Mouse (Mus musculus) v-Abl transformed pro-B cells (cell line): Measurements from ENCODE around the gene Pard3.

Source experiments
- in situ Hi-C, 2 experiments: fragments of 400-800 bp; cut with MboI; formaldehyde crosslinking; loops; one replicate each; pipeline ENCODE4 v1.15.1; 2025; ENCODE audit not compliant: unreplicated experiment in 2 of 2

Pard3 gene

DNA sequence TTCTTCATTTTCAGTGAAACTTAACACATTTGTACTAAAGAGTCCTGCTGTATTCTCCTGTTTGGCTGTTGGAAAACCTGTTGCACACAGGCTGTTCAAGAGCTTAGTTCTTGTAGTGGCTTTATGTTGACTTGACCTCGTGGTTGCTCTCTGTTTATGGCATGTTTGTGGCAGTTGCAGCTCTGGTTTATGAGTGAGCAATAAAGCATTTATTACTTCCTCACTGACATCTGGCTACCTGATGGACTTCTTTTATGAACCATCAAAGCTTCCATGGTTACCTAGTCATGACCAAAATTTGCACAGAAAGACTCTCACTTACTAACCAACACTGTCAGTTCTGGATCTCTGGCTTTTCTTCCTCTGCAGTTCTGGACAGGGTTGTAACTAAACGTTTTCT is 314.1 kb downstream of the Pard3 start:
- in situ Hi-C loops, result no loop called here

DNA sequence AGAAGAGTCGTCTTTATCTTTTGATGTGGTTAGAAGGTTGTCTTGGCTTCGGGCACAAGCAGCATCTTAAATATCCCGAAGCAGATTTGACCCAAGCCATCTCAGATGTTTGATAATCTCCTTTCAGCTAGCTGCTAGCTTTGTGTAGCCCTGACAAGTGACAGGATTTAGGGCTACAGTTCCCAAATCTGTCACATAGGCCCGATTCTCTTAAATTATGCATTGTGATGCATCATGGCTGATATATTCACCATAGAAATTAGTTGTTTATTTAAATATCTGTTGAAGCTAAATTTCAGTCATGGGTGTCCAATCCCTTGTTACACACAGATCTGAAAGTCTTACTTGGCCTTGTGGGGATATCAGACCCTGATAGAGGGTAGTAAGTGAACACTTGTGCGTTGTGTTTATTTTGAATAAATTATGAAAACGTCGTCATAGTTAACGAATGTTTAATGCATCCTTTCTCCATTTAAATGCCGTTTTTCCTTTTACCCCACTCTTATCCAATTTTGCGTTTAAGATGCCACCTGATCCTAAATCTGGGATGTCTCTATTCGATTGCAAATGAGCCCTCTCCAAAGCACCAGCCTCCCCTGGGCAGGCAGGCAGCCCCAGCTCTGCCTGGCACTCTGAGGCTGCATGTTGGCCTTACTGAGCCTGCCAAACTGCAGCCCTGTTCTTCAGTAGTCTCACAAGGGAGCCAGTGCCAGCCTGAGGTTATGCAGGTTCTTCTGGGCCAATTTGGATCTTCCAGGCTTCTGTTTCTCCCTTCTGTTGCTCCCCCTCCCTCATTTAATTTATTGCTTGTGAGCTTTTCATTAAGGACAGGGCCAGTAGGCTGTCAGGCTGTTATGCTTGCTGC is 315.5 kb downstream of the Pard3 start:
- in situ Hi-C loops, result no loop called here

DNA sequence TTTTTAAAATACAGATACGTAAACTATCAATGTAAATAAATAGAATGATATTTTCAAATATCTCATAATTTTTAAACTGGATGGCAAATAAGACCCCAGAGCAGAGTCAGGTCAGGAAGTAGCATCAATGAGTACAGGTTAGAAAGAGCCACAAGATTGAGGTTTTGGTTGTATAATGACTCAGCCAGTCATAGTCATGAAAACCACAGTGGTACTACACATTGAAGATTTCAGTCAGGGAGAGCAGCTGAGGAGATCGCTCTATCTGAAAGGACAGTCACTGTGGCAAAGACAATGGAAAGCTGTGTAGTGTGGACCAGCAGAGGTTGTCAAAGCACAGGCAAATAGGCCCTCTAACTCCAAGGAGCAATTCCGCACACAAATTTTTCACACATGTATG is 317.6 kb downstream of the Pard3 start:
- in situ Hi-C loops, result no loop called here

DNA sequence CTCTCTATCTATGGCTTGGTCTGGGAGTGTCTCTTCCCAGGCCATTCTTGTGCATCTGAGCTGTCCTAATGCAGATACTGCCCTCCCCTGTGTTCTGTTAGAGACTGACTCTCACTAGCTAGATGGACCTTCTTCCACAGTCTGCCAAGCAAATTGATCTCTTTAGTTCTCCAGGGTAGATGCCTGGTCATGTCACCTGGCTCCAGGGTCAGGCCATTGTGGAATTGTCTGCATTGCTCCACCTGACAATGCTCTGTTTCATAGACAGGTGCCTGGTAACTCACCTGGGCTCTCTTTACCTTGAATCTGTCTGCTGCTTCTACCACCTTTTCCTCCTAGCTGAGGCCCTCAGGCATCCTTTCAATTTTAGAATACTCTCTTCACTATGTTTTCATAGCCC is 329.0 kb downstream of the Pard3 start:
- in situ Hi-C loops, result no loop called here

DNA sequence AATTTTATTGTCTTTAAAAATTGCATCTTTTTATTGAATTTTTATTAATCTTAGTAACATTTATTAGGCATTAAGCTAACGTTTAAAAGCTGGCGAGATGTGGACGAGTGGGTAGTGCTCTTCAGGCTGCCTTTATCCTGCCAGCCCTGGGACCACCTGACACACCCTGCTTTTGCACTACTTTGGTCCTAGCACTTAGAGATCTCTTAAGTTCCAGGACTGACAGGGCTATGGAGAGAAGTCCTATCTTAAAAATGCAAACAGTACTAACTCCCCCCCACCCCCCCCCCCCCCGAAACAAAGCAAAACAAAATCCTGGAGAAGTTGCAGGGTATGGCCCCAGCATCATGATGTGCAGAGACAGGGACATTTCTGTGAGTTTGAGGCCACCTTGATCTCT is 331.8 kb downstream of the Pard3 start:
- in situ Hi-C loops, result no loop called here

DNA sequence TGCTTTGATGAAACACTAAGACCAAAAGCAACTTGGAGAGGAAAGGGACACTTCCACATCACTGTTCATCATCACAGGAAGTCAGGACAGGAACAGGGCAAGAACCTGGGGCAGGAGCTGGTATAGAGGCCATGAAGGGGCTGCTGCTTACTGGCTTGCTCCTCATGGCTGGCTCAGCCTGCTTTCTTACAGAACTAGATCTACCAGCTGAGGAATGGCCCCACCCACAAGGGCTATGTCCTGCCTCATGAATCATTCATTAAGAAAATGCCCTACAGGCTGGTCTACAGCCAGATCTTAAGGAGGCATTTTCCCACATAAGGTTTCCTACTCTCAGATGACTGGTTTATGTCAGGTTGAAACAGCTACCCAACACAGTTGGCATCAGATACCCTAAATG is 342.1 kb downstream of the Pard3 start:
- in situ Hi-C loops, result no loop called here

DNA sequence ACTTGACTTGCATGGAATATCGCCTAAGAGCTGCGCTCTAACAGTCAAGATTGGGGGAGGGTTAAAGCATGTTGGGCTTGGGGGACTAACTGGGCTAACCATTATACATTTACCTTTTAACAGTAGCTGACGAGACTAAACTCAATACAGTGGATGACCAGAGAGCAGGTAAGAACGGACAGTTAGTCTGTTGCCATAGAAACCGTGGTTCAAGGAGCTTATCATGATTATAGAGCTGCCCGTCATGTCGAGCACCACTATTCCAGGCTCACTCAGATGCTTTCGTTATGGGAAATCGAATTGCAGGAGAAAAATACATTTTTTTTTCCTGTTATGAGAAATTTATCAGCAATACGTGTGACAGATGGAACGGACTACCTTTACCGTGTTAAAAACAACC is 346.9 kb downstream of the Pard3 start:
- in situ Hi-C loops, result no loop called here

DNA sequence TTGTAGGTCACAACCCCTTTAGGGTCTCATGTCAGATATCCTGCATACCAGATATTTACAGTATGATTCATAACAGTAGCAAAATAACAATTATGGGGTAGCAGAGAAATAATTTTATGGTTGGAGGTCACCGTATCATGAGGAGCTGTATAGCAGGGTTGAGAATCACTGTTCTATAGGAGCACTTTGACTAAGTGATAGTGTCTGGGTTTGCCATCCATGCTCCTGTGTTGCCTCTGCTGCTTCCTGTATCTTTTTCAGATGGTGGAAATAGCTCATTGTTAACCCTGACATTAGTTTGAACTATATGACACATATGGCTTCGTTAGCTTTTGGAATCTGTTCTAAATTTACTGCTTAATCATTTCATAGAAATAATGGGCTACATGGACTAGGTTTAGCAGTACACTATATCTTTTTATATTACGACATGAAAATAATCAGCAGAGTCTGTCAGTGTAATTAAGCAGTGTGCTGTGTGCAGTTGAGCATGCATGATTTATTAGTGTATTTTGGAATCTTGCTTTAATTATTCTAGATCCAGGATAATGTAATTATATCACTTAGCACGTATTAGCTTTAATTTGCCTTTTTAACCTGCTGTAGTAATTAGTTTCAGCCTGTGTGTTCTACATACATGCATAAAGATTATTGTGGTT is 347.6 kb downstream of the Pard3 start:
- in situ Hi-C loops, result no loop called here

DNA sequence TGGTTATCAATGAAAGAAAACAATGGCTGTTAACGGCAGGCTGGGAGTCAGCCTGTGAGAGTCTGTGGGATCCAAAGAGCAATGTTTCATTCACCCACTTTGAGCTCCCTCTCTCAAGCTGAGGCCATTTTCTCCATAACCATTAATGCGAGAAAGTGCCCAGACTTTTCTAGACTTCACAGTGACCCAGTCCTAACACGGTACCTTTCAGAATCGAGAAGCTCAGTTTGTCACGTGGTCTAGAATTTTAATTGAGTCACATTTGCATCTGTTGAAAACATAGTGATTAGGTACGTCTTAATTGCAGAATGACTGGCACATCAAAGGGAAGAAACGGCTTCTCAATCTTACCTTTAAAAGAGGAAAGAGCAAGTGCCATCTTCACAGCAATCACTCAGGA is 359.3 kb downstream of the Pard3 start:
- in situ Hi-C loops, result no loop called here

DNA sequence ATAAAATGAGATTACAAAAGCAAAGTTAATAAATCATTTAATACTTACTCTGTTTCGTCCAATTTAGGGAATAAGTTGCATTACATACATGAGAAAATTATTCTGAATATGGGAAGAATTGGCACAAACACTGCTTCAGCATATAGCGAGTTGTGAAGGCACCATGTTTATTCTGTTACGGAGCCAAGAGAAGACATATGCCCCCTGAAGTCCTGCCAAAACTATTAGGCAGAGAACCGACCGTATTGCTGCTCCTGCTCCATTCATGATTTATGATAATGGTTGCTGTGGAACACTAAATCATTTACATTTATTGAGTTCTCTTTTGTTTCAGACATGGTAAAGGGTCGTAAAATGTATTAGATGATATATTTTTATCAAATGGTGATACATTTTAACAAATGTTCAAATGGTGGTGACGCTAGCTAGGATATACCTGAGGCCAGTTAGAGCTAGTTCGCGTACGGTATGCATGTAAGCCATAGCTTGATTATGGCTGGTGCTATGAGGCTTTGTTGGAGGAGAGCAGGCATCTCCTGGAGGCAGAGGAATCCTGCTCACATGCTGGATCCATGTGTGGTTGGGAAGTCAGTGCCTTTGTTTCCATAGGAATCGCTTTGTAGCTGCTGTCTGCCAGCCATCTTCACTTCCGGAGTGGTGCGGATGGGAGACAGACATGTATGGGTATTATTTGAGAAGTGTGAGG is 360.7 kb downstream of the Pard3 start:
- in situ Hi-C loops, result no loop called here

DNA sequence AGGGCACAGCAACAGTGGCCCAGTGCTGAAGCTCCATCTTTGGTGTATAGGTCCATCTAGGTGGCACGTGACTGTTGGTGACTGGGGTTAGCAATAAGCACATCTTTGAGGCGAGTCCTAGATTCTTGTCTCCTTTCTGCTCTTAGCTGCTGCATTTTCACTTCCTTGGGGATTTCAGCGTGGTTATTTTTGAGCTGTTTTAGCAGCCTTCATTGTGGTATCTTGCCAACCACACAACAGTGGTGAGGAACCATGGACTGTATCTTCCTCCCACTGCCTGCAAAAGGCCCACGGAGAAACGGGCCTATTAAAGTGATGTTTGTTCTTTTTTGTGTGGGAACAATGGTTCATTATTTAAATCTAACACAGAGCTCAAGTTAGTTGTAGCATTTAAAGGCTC is 363.2 kb downstream of the Pard3 start:
- in situ Hi-C loops, result no loop called here

DNA sequence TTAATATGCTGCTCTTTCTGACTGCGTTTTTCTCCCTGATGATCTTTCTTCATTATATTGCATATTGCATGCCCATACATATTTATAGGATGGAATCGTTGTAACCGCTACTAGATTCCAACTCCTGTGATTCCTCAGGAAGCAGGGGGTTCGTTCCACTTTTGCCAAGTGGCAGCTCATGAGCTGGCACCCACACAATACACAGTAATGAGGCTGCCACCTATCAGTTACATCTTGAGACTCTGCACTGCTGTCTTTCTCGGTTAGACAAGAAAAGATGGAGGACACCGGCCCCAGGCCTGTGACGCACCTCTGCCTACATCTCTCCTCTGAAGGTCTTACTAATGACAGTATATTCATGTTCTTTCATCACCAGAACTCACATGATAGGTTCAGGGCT is 364.3 kb downstream of the Pard3 start:
- in situ Hi-C loops, result no loop called here

DNA sequence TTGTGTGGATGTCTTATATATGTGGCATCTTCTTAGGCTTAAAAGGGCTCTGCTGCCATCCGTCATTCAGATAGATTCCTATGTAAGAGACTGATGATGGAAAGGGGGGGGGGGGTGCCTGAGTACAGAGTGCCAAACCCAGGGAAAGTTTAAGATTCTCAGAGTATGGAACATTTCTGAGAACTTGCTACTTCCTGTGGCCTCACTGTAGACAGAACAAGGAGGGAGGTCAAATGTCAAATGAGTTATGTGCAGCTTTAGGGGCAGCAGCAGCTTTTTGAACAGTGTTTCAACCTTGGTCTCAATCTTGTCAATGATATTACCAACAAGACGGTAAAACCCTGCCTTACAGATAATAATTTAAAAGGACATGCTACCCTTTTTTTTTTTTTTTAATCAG is 367.5 kb downstream of the Pard3 start:
- in situ Hi-C loops, result no loop called here

DNA sequence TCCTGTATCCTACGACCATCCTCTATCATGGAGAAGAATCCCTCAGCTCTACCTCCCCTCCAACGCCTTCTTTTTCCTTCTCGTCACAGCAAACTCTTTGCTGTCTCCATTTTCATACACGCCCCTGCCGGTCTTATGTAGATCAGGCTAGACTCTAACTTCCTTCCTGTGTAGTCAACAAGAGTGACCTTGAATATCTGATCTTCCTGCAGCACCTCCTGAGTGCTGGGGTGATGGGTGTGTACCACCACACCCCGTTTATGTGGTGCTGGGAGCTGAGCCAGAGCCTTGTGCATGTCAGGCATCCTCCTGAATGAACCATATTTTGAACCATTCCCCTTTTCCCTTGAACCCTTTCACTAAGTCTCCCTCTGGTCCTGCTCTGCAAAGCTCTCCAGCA is 372.3 kb downstream of the Pard3 start:
- in situ Hi-C loops, result no loop called here

DNA sequence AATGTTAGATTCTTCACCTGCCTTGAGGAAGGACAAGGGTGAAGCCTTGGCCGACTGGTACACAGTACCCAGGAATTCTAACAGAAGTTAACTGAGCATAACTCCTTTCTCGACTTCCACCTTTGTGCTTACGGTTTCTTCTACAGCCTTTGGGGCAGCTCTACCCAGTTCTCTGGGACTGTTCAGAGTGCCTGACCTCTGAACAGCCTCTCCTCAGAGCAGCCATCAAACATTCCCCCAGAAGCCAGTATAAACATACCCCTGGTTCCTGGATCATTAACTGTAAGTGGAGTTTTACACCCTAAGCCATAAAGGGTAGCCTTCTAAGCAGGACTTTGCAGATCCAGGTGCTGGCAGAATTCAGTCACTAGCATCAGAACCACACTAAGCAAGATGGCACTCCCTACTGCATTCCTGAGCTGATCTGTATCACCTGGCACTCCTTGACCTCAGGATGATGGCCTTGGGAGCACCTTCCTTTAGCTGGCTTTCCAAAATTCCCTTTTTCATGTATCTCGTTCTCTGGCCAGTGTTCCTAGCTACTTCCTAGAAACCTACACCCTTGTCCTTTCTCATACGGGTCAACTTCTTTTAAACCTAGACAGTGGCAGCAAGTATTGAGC is 374.0 kb downstream of the Pard3 start:
- in situ Hi-C loops, result no loop called here

DNA sequence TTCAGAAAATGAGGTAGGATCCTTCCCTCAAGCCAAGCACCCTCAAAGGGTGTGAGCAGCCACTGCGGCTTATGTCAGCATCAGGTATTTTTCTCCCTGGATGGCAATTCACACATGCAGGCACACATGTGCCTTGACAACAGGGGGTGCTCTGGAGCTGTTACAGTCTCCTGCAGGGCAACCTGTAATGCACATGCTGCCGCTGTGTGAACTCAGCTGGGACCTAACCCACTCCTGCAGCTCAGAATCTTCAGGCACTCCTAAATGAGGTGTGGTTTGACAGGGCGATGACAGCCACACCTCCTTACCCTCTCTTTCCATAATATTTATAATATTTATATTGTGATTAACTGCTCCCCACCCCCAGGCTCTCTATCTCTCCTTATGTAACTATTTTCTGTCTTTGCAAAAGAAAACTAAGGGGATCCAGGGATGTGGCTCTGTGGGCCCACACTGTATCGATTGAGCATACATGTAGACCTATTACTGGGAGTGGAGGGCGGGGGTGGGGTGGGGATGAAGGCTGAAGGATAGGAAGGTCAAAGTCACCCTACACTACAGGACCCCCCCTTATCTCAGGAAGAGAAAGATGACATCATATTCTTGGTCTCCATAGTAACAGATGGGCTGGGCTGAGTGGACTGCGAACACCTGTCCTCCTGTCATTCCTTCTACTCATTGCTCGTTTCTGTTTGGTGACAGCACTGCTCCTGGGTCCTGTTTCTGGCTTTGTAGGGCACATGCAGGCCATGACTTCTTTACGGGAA is 375.1 kb downstream of the Pard3 start:
- in situ Hi-C loops, result no loop called here

DNA sequence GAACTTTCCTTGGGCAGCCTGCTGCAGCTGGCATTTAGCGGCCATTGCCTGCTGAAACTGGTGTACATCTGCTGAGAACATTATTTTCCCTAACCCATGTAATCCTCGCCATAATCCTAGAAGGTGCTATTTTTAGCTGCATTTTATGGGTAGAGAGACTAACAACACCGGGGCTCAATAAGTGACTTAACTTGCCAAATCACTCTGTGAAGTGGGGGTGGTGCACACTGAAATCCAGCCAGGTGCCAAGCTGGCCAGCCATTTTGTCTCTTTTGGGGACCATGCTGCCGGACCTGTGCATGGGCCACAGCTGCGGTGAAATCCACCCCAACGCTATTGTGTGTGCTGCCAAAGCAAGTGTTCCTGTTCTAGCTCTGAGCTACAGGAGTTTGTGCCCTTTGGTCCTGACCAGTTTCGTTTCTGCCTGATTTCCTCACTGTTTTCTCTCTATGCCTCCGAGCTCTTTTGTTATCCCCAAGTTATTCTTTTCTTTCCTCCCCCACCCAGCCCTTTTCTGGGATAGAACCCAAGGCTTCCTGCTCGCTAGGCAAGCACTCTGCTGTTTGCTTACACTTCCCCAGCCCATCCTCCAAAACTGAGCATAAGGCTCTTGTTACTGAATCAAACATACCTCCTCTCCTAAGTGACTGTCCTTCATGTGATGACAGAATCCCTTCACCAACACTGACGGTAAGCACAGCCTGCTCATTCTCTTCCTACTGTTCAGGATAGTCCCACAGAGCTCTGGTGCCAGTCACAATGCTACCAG is 375.9 kb downstream of the Pard3 start:
- in situ Hi-C loops, result no loop called here

DNA sequence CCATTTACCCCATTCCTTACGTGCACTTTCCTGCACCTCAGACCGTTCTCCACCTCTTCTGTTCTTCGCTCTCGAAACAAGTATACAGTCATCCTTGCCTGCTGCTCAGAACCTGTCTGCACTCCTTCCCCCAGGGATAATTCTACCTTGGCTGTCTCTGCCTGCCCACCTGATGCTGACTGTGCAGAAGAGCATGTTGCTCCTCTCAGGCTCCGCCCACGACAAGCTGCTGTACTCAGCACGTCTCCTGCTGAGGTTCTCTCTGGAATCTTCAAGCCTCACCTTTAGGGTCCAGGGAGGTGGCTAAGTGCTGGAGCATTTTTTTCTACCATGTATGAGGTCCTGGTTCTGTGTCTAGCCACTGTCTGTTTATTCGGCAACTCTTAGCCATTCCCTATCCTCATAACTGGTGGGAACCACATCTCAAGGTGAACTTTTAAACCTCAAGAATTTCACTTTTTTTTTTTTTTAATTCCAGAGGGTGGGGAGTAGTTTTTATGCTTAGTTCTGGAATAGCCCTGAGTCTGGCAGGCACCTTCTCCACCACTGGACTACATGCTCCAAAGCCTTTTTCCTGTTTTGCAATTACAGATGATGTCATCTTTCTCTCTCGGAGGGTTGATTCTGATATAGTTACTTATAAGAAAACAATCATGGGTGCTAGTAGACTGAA is 376.6 kb downstream of the Pard3 start:
- in situ Hi-C loops, result no loop called here

DNA sequence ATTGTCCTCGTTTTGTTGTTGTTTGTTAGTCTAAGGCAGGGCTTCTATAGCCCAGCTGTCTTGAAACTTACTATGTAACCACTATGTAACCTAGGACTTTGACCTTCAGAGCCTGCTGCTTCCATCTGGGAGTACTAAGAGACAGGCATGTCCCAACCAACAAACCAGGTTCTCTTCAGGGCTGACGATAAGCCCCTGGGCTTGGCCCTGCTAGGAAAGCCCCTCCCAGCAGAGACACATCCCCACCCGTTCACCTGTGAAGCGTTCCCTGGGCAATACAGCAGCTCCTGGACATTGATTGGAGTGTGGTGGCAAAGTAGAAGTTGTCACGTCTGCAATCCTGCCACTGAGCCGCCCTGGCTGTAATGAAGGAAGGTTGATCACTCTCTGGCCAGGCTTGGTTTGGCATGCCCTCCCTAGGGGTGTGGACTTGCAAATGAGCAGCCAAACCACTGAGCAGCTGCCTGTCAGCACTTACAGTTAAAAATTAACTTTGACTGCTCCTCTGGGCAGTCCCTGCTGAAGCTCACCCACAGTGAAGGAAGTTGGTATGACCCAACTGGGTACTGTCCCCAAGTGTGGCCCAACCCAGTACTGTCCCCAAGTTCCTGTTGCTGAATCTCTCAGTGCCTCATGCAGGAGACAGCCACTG is 377.3 kb downstream of the Pard3 start:
- in situ Hi-C loops, result no loop called here
